Mouse (Mus musculus) ES-Bruce4 (cell line): ENCODE results near the gene Gm5148.

Experiments used
- CTCF ChIP-seq: IDR thresholded peaks from one replicate; pipeline ENCODE4 v1.8.1; 2011; ENCODE audit warnings: low read depth, low read length
- EP300 ChIP-seq: IDR thresholded peaks from 2 replicates; pipeline ENCODE4 v1.6.1; 2011; ENCODE audit warnings: low read depth, low read length; ENCODE audit not compliant: insufficient read depth
- POLR2A ChIP-seq: IDR thresholded peaks from one replicate; pipeline ENCODE4 v1.8.1; 2011; ENCODE audit warnings: low read length; ENCODE audit not compliant: insufficient read depth

DNA sequence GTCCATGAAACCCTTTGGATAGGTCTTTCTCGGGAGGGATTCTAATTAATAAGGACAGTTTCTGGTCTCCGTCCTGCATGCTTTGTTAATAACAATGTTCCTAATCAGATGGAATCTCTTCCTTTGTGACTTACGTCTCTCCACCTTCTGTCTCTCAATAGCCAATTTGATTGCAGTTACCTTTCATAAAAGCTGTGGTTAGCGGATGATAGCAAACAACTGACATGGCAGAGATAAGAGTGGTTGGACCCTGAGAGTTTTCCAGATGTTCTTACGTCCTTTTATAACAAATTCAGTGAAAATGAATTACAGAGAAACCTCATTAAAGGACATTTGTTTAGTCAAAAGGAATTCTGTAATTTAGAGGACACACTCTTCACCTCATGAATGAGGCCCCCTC lies 37.5 kb upstream of the Gm5148 start:
- TF ChIP-seq CTCF, result no peak
- no peak for TF ChIP-seq EP300
- TF ChIP-seq POLR2A, result no peak
